In genomic region chr10:67950059-67950748, GRCm38 (mm10) we compare ENCODE assay signal across 29 mouse cellular contexts. TPM values are rescaled to one million over a fixed set of nuclear protein-coding genes. Genes with fewer than 3 reads are reported as not detected.
DNase-seq lines count a peak whose midpoint lies in the region; ATAC-seq lines count a peak whose summit lies in the region.
"Had no signal": no experiment of that assay in that cellular context is flagged by ENCODE, and none has a peak within 500 bp of the region (broad histone marks: within the 10 kb centered on the region; RNA-seq: fewer than 3 reads in every experiment).

No protein-coding gene starts in this region.

- H3K27me3 ChIP-seq in lung, embryonic 15.5 days = no peaks in the 10 kb centered on the region
- H3K27me3 ChIP-seq: embryonic facial prominence, embryonic 15.5 days; forebrain, embryonic 12.5 days; heart, embryonic 15.5 days; limb, embryonic 12.5 days; neural tube, embryonic 15.5 days had no signal

- H3K9me3 ChIP-seq in lung, embryonic 15.5 days = no peaks in the 10 kb centered on the region
- H3K9me3 ChIP-seq: embryonic facial prominence, embryonic 10.5 days; embryonic facial prominence, embryonic 15.5 days; forebrain, embryonic 12.5 days; heart, embryonic 10.5 days; heart, embryonic 15.5 days; limb, embryonic 12.5 days; neural tube, embryonic 15.5 days had no signal

- no peak overlapping the region for H3K4me3 ChIP-seq in lung, embryonic 15.5 days
- H3K4me3 ChIP-seq: embryonic facial prominence, embryonic 10.5 days; embryonic facial prominence, embryonic 15.5 days; forebrain, embryonic 12.5 days; heart, embryonic 10.5 days; heart, embryonic 15.5 days; layer of hippocampus, adult 2 months; left cerebral cortex, adult 2 months; limb, embryonic 12.5 days; neural tube, embryonic 15.5 days had no signal

- no peak for ATAC-seq in lung, embryonic 15.5 days (ENCODE audit: borderline replicate concordance, extremely low read depth, low FRiP score, low TSS enrichment)
- peak; percentile 63 for ATAC-seq in megakaryocyte progenitor cell, adult 5-6 weeks (replicated peaks; ENCODE audit: poor library complexity)
- no peak for ATAC-seq in cerebellum, adult (ENCODE audit: insufficient number of reproducible peaks, low FRiP score, low TSS enrichment)
- ATAC-seq: forebrain, postnatal 0 days; hindbrain, embryonic 16.5 days had no signal

- no peaks in the 10 kb centered on the region for H3K36me3 ChIP-seq in lung, embryonic 15.5 days
- H3K36me3 ChIP-seq: embryonic facial prominence, embryonic 10.5 days; embryonic facial prominence, embryonic 15.5 days; forebrain, embryonic 12.5 days; heart, embryonic 10.5 days; heart, embryonic 15.5 days; limb, embryonic 12.5 days; neural tube, embryonic 15.5 days had no signal

- no peak overlapping the region for H3K4me2 ChIP-seq in lung, embryonic 15.5 days
- H3K4me2 ChIP-seq: embryonic facial prominence, embryonic 15.5 days; forebrain, embryonic 12.5 days; heart, embryonic 15.5 days; limb, embryonic 12.5 days; neural tube, embryonic 15.5 days had no signal

- no peaks in the 10 kb centered on the region for H3K4me1 ChIP-seq in lung, embryonic 15.5 days
- H3K4me1 ChIP-seq: embryonic facial prominence, embryonic 10.5 days; embryonic facial prominence, embryonic 15.5 days; forebrain, embryonic 12.5 days; heart, embryonic 10.5 days; heart, embryonic 15.5 days; limb, embryonic 12.5 days; neural tube, embryonic 15.5 days had no signal

- 49% methylated on average over 8 of the region's 8 CpGs for WGBS in lung, embryonic 15.5 days

- H3K27ac ChIP-seq in lung, embryonic 15.5 days = peak overlapping the region; percentile 65
- H3K27ac ChIP-seq: embryonic facial prominence, embryonic 10.5 days; embryonic facial prominence, embryonic 15.5 days; forebrain, embryonic 12.5 days; heart, embryonic 10.5 days; heart, embryonic 15.5 days; layer of hippocampus, adult 2 months; left cerebral cortex, adult 2 months; limb, embryonic 12.5 days; neural tube, embryonic 15.5 days had no signal

- no peak overlapping the region for H3K9ac ChIP-seq in lung, embryonic 15.5 days
- H3K9ac ChIP-seq: embryonic facial prominence, embryonic 15.5 days; forebrain, embryonic 12.5 days; forebrain, postnatal 0 days; heart, embryonic 15.5 days; limb, embryonic 12.5 days; neural tube, embryonic 15.5 days had no signal

- DNase-seq in lung, adult 18-20 months = no peak
- DNase-seq in R1 (ENCODE audit: low read depth, low spot score) = peak; percentile 26
- no peak for DNase-seq in cerebellum, adult 8-10 months
- DNase-seq in urinary bladder, adult 2 months (ENCODE audit: low spot score) = no peak
- DNase-seq: adrenal gland, postnatal 14 days; cerebellum, adult 11-12 months; cerebellum, postnatal 14 days; forebrain, postnatal 0 days; gastrocnemius, postnatal 10 days; kidney, adult 2 months; kidney, postnatal 36 days; lung, postnatal 36 days; midbrain, embryonic 14.5 days; thymus, postnatal 14 days had no signal

RNA-seq across cellular contexts. Expression of gene Rtkn2, which starts 29.2 kb away (rescaled TPM):
- polyA plus RNA-seq in lung, embryonic 15.5 days (2015; fragmentation: Nextera tagmentation; extraction: Ambion mirVana) = 15.1 and 16.1 TPM in 2 replicates
- 5.6 and 7.2 TPM in 2 replicates for total RNA-seq in megakaryocyte progenitor cell, adult 5-6 weeks (2015)
- 11.3 and 13.3 TPM in 2 replicates for total RNA-seq in megakaryocyte progenitor cell, adult 5-6 weeks (2017)
- polyA plus RNA-seq in urinary bladder, adult 2 months (2012; rRNA removed) = 0.26 and 0.34 TPM in 2 replicates
- polyA plus RNA-seq: liver, adult 2 months had no signal

RNA-seq across cellular contexts. Expression of gene Zfp365, which starts 37.7 kb away (rescaled TPM):
- polyA plus RNA-seq in lung, embryonic 15.5 days (2015; fragmentation: Nextera tagmentation; extraction: Ambion mirVana) = 1.3 and 1.6 TPM in 2 replicates
- total RNA-seq in megakaryocyte progenitor cell, adult 5-6 weeks (2015) = not detected in 2 replicates
- not detected in 2 replicates for total RNA-seq in megakaryocyte progenitor cell, adult 5-6 weeks (2017)
- 0.80 and 1.1 TPM in 2 replicates for polyA plus RNA-seq in urinary bladder, adult 2 months (2012; rRNA removed)
- total RNA-seq: liver, adult 2 months had no signal
- polyA plus RNA-seq: liver, adult 2 months; liver, embryonic 16.5 days had no signal

Comparison
In these comparisons a context has a peak if more than half of its experiments do, and no peak if none do; other contexts are left out.
1. RNA of gene Rtkn2, which starts 29.2 kb away (polyA plus RNA-seq): 15.1 to 16.1 TPM in lung, embryonic 15.5 days; 0.26 to 0.34 TPM in urinary bladder, adult 2 months; every median in the first group is over 10 times any median in the second.